9 mouse cellular contexts compared by ENCODE assay signal in genomic region chr17:34313393-34313792, GRCm38 (mm10). TPM values are rescaled to one million over a fixed set of nuclear protein-coding genes. Genes with fewer than 3 reads are reported as not detected.
DNase-seq lines count a peak whose midpoint lies in the region; ATAC-seq and TF ChIP-seq lines count a peak whose summit lies in the region.
"Had no signal": no experiment of that assay in that cellular context is flagged by ENCODE, and none has a peak within 500 bp of the region (broad histone marks: within the 10 kb centered on the region; RNA-seq: fewer than 3 reads in every experiment).

No protein-coding gene starts in this region.

- no peaks in the 10 kb centered on the region for H3K79me2 ChIP-seq in C2C12 (ENCODE audit: control insufficient read depth, insufficient read depth)

- H3K27ac ChIP-seq in lung, postnatal 0 days (ENCODE audit: low read length) = no peak overlapping the region

- no peaks in the 10 kb centered on the region for H3K79me3 ChIP-seq in C2C12 (ENCODE audit: low read depth)

- peak; percentile 81 for DNase-seq in NIH3T3 (ENCODE audit: low read depth)
- DNase-seq in cerebellum, postnatal 10 days = peak; percentile 89 to 91
- DNase-seq in gastrocnemius, postnatal 14 days = peak; percentile 75
- peak; percentile 80 for DNase-seq in layer of hippocampus, adult 11-12 months (ENCODE audit: low spot score)
- DNase-seq in lung, postnatal 0 days (ENCODE audit: low spot score) = peak; percentile 75
- DNase-seq in right cerebral cortex, postnatal 14 days = peak; percentile 75
- peak; percentile 81 for DNase-seq in urinary bladder, postnatal 25 days (ENCODE audit: low spot score)

- H3K4me3 ChIP-seq in C2C12 (ENCODE audit: insufficient read depth, poor library complexity, severe bottlenecking) = no peak overlapping the region
- H3K4me3 ChIP-seq in lung, postnatal 0 days (ENCODE audit: low read depth, low read length) = no peak overlapping the region

- intact Hi-C loops in gastrocnemius, postnatal 14 days (cut with DNase I; ENCODE audit: low total_unique reads) = no loop called here

- H3K36me3 ChIP-seq in C2C12 (ENCODE audit: control insufficient read depth, insufficient read depth) = no peaks in the 10 kb centered on the region
- H3K36me3 ChIP-seq in lung, postnatal 0 days (ENCODE audit: insufficient read depth, low read length) = no peaks in the 10 kb centered on the region

- TF ChIP-seq EP300 in lung, postnatal 0 days (IDR thresholded peaks at IDR 0.05) = no peak

- H3K4me2 ChIP-seq in lung, postnatal 0 days (replicated peaks; ENCODE audit: low read depth, low read length) = no peak overlapping the region

- peak; percentile 68 for ATAC-seq in lung, postnatal 0 days

- peak; percentile 75 for TF ChIP-seq CTCF in C2C12 (IDR thresholded peaks at IDR 0.05; ENCODE audit: control insufficient read depth, insufficient read depth, insufficient read length)
- TF ChIP-seq CTCF in lung, postnatal 0 days (IDR thresholded peaks at IDR 0.05) = peak; percentile 95

- no peak overlapping the region for H3ac ChIP-seq in C2C12 (ENCODE audit: control insufficient read depth, insufficient read length, low read depth)

- peaks cover 11% of the 10 kb centered on the region for H3K27me3 ChIP-seq in C2C12 (ENCODE audit: control insufficient read depth, insufficient read depth, insufficient read length)
- no peaks in the 10 kb centered on the region for H3K27me3 ChIP-seq in lung, postnatal 0 days (replicated peaks; ENCODE audit: insufficient read depth, low read length)

- H3K4me1 ChIP-seq in lung, postnatal 0 days (ENCODE audit: insufficient read depth, low read depth, low read length) = no peaks in the 10 kb centered on the region

- WGBS in lung, postnatal 0 days = 33% methylated on average over 3 of the region's 3 CpGs

- H3K9me3 ChIP-seq in lung, postnatal 0 days (ENCODE audit: low read length) = no peaks in the 10 kb centered on the region

- H3K9ac ChIP-seq in lung, postnatal 0 days (replicated peaks; ENCODE audit: low read depth) = no peak overlapping the region

TF ChIP-seq in C2C12, 6 proteins besides CTCF, POLR2A, EP300 and RAD21:
- TF ChIP-seq MAX (IDR thresholded peaks at IDR 0.05) (no peak), CEBPB (IDR thresholded peaks at IDR 0.05; ENCODE audit: low read depth) (no peak), MYOG (IDR thresholded peaks at IDR 0.05; ENCODE audit: control insufficient read depth, extremely low read depth, insufficient read length) (no peak), FOSL1 (IDR thresholded peaks at IDR 0.05; ENCODE audit: insufficient read depth, low read length, poor library complexity, severe bottlenecking) (no peak), MYOD1 (IDR thresholded peaks at IDR 0.05; ENCODE audit: control insufficient read depth, insufficient read length, low read depth) (no peak), USF1 (IDR thresholded peaks at IDR 0.05; ENCODE audit: low read depth) (no peak)

RNA-seq across cellular contexts. Expression of gene H2-Eb1, which starts 7.7 kb away (rescaled TPM):
- not detected for polyA plus RNA-seq in C2C12 (2012; fragmentation: generic; extraction: Trizol)
- 1 to 10 TPM; 2.8 to 3.7 TPM for total RNA-seq in gastrocnemius, postnatal 14 days (2021)
- 11.9 and 12.6 TPM in 2 replicates for polyA plus RNA-seq in lung, postnatal 0 days (2015; fragmentation: Nextera tagmentation; extraction: Ambion mirVana)

RNA-seq across cellular contexts. Expression of gene H2-Eb2, which starts 12.1 kb away (rescaled TPM):
- not detected for polyA plus RNA-seq in C2C12 (2012; fragmentation: generic; extraction: Trizol)
- total RNA-seq in gastrocnemius, postnatal 14 days (2021) = not detected
- not detected in 2 replicates for polyA plus RNA-seq in lung, postnatal 0 days (2015; fragmentation: Nextera tagmentation; extraction: Ambion mirVana)
- polyA plus RNA-seq: heart, embryonic 14.5 days had no signal

RNA-seq across cellular contexts. Expression of gene H2-Aa, which starts 25.8 kb away (rescaled TPM):
- polyA plus RNA-seq in C2C12 (2012; fragmentation: generic; extraction: Trizol) = not detected
- total RNA-seq in gastrocnemius, postnatal 14 days (2021) = 1 to 10 TPM; 2.8 to 3.9 TPM
- polyA plus RNA-seq in lung, postnatal 0 days (2015; fragmentation: Nextera tagmentation; extraction: Ambion mirVana) = 15.8 and 20.6 TPM in 2 replicates

RNA-seq across cellular contexts. Expression of gene Btnl2, which starts 41.2 kb away (rescaled TPM):
- not detected for polyA plus RNA-seq in C2C12 (2012; fragmentation: generic; extraction: Trizol)
- total RNA-seq in gastrocnemius, postnatal 14 days (2021) = under 1 TPM; 0.39 to 0.42 TPM
- 0.07 TPM in 1 of 2 replicates, not detected in the other for polyA plus RNA-seq in lung, postnatal 0 days (2015; fragmentation: Nextera tagmentation; extraction: Ambion mirVana)
- polyA plus RNA-seq: heart, embryonic 14.5 days had no signal

RNA-seq across cellular contexts. Expression of gene H2-Ab1, which starts 55.9 kb away (rescaled TPM):
- polyA plus RNA-seq in C2C12 (2012; fragmentation: generic; extraction: Trizol) = not detected
- 1 to 10 TPM; 2.8 to 3.1 TPM for total RNA-seq in gastrocnemius, postnatal 14 days (2021)
- 17.8 and 19.2 TPM in 2 replicates for polyA plus RNA-seq in lung, postnatal 0 days (2015; fragmentation: Nextera tagmentation; extraction: Ambion mirVana)

Comparison
In these comparisons a context has a peak if more than half of its experiments do, and no peak if none do; other contexts are left out.
1. RNA of gene H2-Eb1, which starts 7.7 kb away (polyA plus RNA-seq): 11.9 to 12.6 TPM in lung, postnatal 0 days; not detected in C2C12 (single experiment); every median in the first group is over 10 times any median in the second.
2. RNA of gene H2-Aa, which starts 25.8 kb away (polyA plus RNA-seq): 15.8 to 20.6 TPM in lung, postnatal 0 days; not detected in C2C12 (single experiment); every median in the first group is over 10 times any median in the second.
3. Peak in every context shown above with its lines, with median percentiles within 50 percentile points of each other: DNase-seq.